Comparison of ENCODE assay signal across 10 mouse cellular contexts in genomic region chr12:31712233-31712632, GRCm38 (mm10). TPM values are rescaled to one million over a fixed set of nuclear protein-coding genes. Genes with fewer than 3 reads are reported as not detected.
DNase-seq lines count a peak whose midpoint lies in the region; ATAC-seq and TF ChIP-seq lines count a peak whose summit lies in the region.
"Had no signal": no experiment of that assay in that cellular context is flagged by ENCODE, and none has a peak within 500 bp of the region (broad histone marks: within the 10 kb centered on the region; RNA-seq: fewer than 3 reads in every experiment).

No protein-coding gene starts in this region.

- no peak overlapping the region for H3K27ac ChIP-seq in forebrain, embryonic 12.5 days
- no peak overlapping the region for H3K27ac ChIP-seq in forebrain, embryonic 10.5 days
- peak overlapping the region; percentile 55 for H3K27ac ChIP-seq in hindbrain, embryonic 13.5 days
- 0 out of 2 replicates have a peak overlapping the region, but pooled peaks have one; percentile 62 for H3K27ac ChIP-seq in neural tube, embryonic 14.5 days (ENCODE audit: low read depth, low read length)
- no peak overlapping the region for H3K27ac ChIP-seq in stomach, postnatal 0 days (replicated peaks)

- peak overlapping the region; percentile 14; the same call in 1 of the 2 replicates for H3K4me3 ChIP-seq in forebrain, embryonic 12.5 days (replicated peaks)
- H3K4me3 ChIP-seq in forebrain, embryonic 10.5 days, result no peak overlapping the region
- H3K4me3 ChIP-seq in hindbrain, embryonic 13.5 days, result peak overlapping the region; percentile 46
- H3K4me3 ChIP-seq in neural tube, embryonic 14.5 days (ENCODE audit: low read depth, low read length), result peak overlapping the region; percentile 41
- H3K4me3 ChIP-seq in stomach, postnatal 0 days (ENCODE audit: low read depth, low read length), result no peak overlapping the region

- H3K9me3 ChIP-seq in forebrain, embryonic 12.5 days, result no peaks in the 10 kb centered on the region
- H3K9me3 ChIP-seq in forebrain, embryonic 10.5 days, result no peaks in the 10 kb centered on the region
- H3K9me3 ChIP-seq in hindbrain, embryonic 13.5 days, result no peaks in the 10 kb centered on the region
- no peaks in the 10 kb centered on the region for H3K9me3 ChIP-seq in neural tube, embryonic 14.5 days (ENCODE audit: control insufficient read depth, low read length)
- no peaks in the 10 kb centered on the region for H3K9me3 ChIP-seq in stomach, postnatal 0 days (ENCODE audit: control insufficient read depth, low read length)

- H3K4me2 ChIP-seq in forebrain, embryonic 12.5 days, result peak overlapping the region; percentile 15
- peak overlapping the region; percentile 60 for H3K4me2 ChIP-seq in hindbrain, embryonic 13.5 days
- H3K4me2 ChIP-seq in neural tube, embryonic 14.5 days (ENCODE audit: low read depth, low read length), result peak overlapping the region; percentile 44
- no peak overlapping the region for H3K4me2 ChIP-seq in stomach, postnatal 0 days (replicated peaks; ENCODE audit: low read depth)

- TF ChIP-seq EP300 in stomach, postnatal 0 days (optimal IDR thresholded peaks at IDR 0.05), result no peak

- no peaks in the 10 kb centered on the region for H3K27me3 ChIP-seq in forebrain, embryonic 12.5 days
- H3K27me3 ChIP-seq in forebrain, embryonic 10.5 days (ENCODE audit: poor library complexity, severe bottlenecking), result no peaks in the 10 kb centered on the region
- H3K27me3 ChIP-seq in hindbrain, embryonic 13.5 days, result no peaks in the 10 kb centered on the region
- no peaks in the 10 kb centered on the region for H3K27me3 ChIP-seq in neural tube, embryonic 14.5 days (ENCODE audit: control insufficient read depth, insufficient read depth, low read length)
- H3K27me3 ChIP-seq in stomach, postnatal 0 days (ENCODE audit: control insufficient read depth, insufficient read depth, low read length), result no peaks in the 10 kb centered on the region

- H3K4me1 ChIP-seq in forebrain, embryonic 12.5 days, result peaks cover 8% of the 10 kb centered on the region
- H3K4me1 ChIP-seq in forebrain, embryonic 10.5 days, result 0 out of 2 replicates have a peak, but pooled peaks cover 4% of the 10 kb centered on the region
- peaks cover 15% of the 10 kb centered on the region for H3K4me1 ChIP-seq in hindbrain, embryonic 13.5 days (replicated peaks)
- peaks cover 9% of the 10 kb centered on the region; the same call in 1 of the 2 replicates for H3K4me1 ChIP-seq in neural tube, embryonic 14.5 days (ENCODE audit: control insufficient read depth, insufficient read depth, low read length)
- H3K4me1 ChIP-seq in stomach, postnatal 0 days (replicated peaks; ENCODE audit: control insufficient read depth, insufficient read depth), result no peaks in the 10 kb centered on the region

- H3K36me3 ChIP-seq in forebrain, embryonic 12.5 days (replicated peaks), result no peaks in the 10 kb centered on the region; the same call in 1 of the 2 replicates
- H3K36me3 ChIP-seq in forebrain, embryonic 10.5 days (replicated peaks), result no peaks in the 10 kb centered on the region
- H3K36me3 ChIP-seq in hindbrain, embryonic 13.5 days, result 0 out of 2 replicates have a peak, but pooled peaks cover 3% of the 10 kb centered on the region
- H3K36me3 ChIP-seq in neural tube, embryonic 14.5 days (ENCODE audit: control insufficient read depth, insufficient read depth, low read length), result peaks cover 2% of the 10 kb centered on the region; the same call in 1 of the 2 replicates
- H3K36me3 ChIP-seq in stomach, postnatal 0 days (ENCODE audit: control insufficient read depth, insufficient read depth, low read length), result no peaks in the 10 kb centered on the region

- ATAC-seq in forebrain, embryonic 12.5 days (ENCODE audit: low FRiP score), result no peak
- peak; percentile 53 for ATAC-seq in hindbrain, embryonic 13.5 days (ENCODE audit: low FRiP score)
- peak; percentile 52; the same call in 1 of the 2 replicates for ATAC-seq in neural tube, embryonic 14.5 days (ENCODE audit: low read depth)
- ATAC-seq in stomach, postnatal 0 days (ENCODE audit: low FRiP score, low TSS enrichment), result no peak
- ATAC-seq: lung, postnatal 0 days had no signal

- WGBS in forebrain, embryonic 12.5 days, result 55% methylated on average over 5 of the region's 5 CpGs
- WGBS in forebrain, embryonic 10.5 days, result 79% methylated on average over 5 of the region's 5 CpGs
- 23% methylated on average over 5 of the region's 5 CpGs for WGBS in hindbrain, embryonic 13.5 days
- WGBS in neural tube, embryonic 14.5 days, result 17% methylated on average over 5 of the region's 5 CpGs
- WGBS in stomach, postnatal 0 days, result 46% methylated on average over 5 of the region's 5 CpGs

- H3K9ac ChIP-seq in forebrain, embryonic 12.5 days, result no peak overlapping the region
- H3K9ac ChIP-seq in hindbrain, embryonic 13.5 days, result peak overlapping the region; percentile 70
- peak overlapping the region; percentile 56 for H3K9ac ChIP-seq in neural tube, embryonic 14.5 days (replicated peaks; ENCODE audit: low read depth, low read length)
- H3K9ac ChIP-seq in stomach, postnatal 0 days (ENCODE audit: low read length), result no peak overlapping the region

- DNase-seq in forebrain, embryonic 10.5 days (ENCODE audit: extremely low spot score, low spot score), result no peak
- DNase-seq in left cerebral cortex, postnatal 14 days (ENCODE audit: low spot score in 2 of 2), result peak; percentile 29 to 45
- DNase-seq in left cerebral cortex, postnatal 36 days (ENCODE audit: low spot score in 2 of 2), result no peak
- DNase-seq in layer of hippocampus, adult 9-10 months (ENCODE audit: low spot score), result no peak
- DNase-seq in stomach, postnatal 0 days (ENCODE audit: low spot score), result no peak
- DNase-seq: kidney, postnatal 14 days had no signal

- intact Hi-C loops in left cerebral cortex, postnatal 14 days (cut with DNase I), result loop anchor here (5.0 to 10.0 kb wide), 2 partner anchors 215 to 337 kb away; no protein-coding TSS in a partner anchor
- intact Hi-C loops in left cerebral cortex, postnatal 36 days (cut with DNase I), result loop anchor here (5.0 kb wide), 1 partner anchor 185 kb away; no protein-coding TSS in a partner anchor

- no peak for TF ChIP-seq CTCF in stomach, postnatal 0 days (IDR thresholded peaks at IDR 0.05; ENCODE audit: low read depth)

RNA-seq across cellular contexts. Expression of gene Gpr22, which starts 1.5 kb away (rescaled TPM):
- 4.2 and 5.9 TPM in 2 replicates for polyA plus RNA-seq in forebrain, embryonic 12.5 days (2016; fragmentation: Nextera tagmentation; extraction: Ambion mirVana)
- polyA plus RNA-seq in forebrain, embryonic 10.5 days (2016; fragmentation: Nextera tagmentation; extraction: Ambion mirVana), result 0.52 and 0.69 TPM in 2 replicates
- 10 to 100 TPM; 43.3 to 45.5 TPM for total RNA-seq in left cerebral cortex, postnatal 14 days (2021)
- total RNA-seq in left cerebral cortex, postnatal 36 days (2021), result 10 to 100 TPM; 49.0 to 49.6 TPM
- polyA plus RNA-seq in hindbrain, embryonic 13.5 days (2015; fragmentation: Nextera tagmentation; extraction: Ambion mirVana), result 16.7 and 17.0 TPM in 2 replicates
- polyA plus RNA-seq in neural tube, embryonic 14.5 days (2014; fragmentation: Nextera tagmentation; extraction: Ambion mirVana), result 29.3 and 32.5 TPM in 2 replicates
- polyA plus RNA-seq in stomach, postnatal 0 days (2015; fragmentation: Nextera tagmentation; extraction: Ambion mirVana), result 1.5 and 1.7 TPM in 2 replicates

RNA-seq across cellular contexts. Expression of gene Cog5, which starts 57.6 kb away (rescaled TPM):
- polyA plus RNA-seq in forebrain, embryonic 12.5 days (2016; fragmentation: Nextera tagmentation; extraction: Ambion mirVana), result 30.2 and 30.8 TPM in 2 replicates
- 23.9 and 26.8 TPM in 2 replicates for polyA plus RNA-seq in forebrain, embryonic 10.5 days (2016; fragmentation: Nextera tagmentation; extraction: Ambion mirVana)
- 10 to 100 TPM; 40.2 to 40.3 TPM for total RNA-seq in left cerebral cortex, postnatal 14 days (2021)
- 10 to 100 TPM; 36.7 to 42.1 TPM for total RNA-seq in left cerebral cortex, postnatal 36 days (2021)
- 32.2 and 34.7 TPM in 2 replicates for polyA plus RNA-seq in hindbrain, embryonic 13.5 days (2015; fragmentation: Nextera tagmentation; extraction: Ambion mirVana)
- polyA plus RNA-seq in neural tube, embryonic 14.5 days (2014; fragmentation: Nextera tagmentation; extraction: Ambion mirVana), result 40.1 and 43.5 TPM in 2 replicates
- 14.4 and 16.1 TPM in 2 replicates for polyA plus RNA-seq in stomach, postnatal 0 days (2015; fragmentation: Nextera tagmentation; extraction: Ambion mirVana)

RNA-seq across cellular contexts. Expression of gene Dus4l, which starts 57.6 kb away (rescaled TPM):
- 7.4 and 9.5 TPM in 2 replicates for polyA plus RNA-seq in forebrain, embryonic 12.5 days (2016; fragmentation: Nextera tagmentation; extraction: Ambion mirVana)
- 10.7 and 10.9 TPM in 2 replicates for polyA plus RNA-seq in forebrain, embryonic 10.5 days (2016; fragmentation: Nextera tagmentation; extraction: Ambion mirVana)
- 10 to 100 TPM in 1 of 2 experiments, 1 to 10 TPM in 1; 8.8 to 10.1 TPM for total RNA-seq in left cerebral cortex, postnatal 14 days (2021)
- total RNA-seq in left cerebral cortex, postnatal 36 days (2021), result 1 to 10 TPM; 6.5 to 8.3 TPM
- polyA plus RNA-seq in hindbrain, embryonic 13.5 days (2015; fragmentation: Nextera tagmentation; extraction: Ambion mirVana), result 6.6 and 6.9 TPM in 2 replicates
- 7.3 and 9.0 TPM in 2 replicates for polyA plus RNA-seq in neural tube, embryonic 14.5 days (2014; fragmentation: Nextera tagmentation; extraction: Ambion mirVana)
- 4.9 and 7.3 TPM in 2 replicates for polyA plus RNA-seq in stomach, postnatal 0 days (2015; fragmentation: Nextera tagmentation; extraction: Ambion mirVana)

Comparison
In these comparisons a context has a peak if more than half of its experiments do, and no peak if none do; other contexts are left out.
1. H3K4me3 ChIP-seq: peak in forebrain, embryonic 12.5 days (single experiment), hindbrain, embryonic 13.5 days (single experiment) and neural tube, embryonic 14.5 days (single experiment); none in forebrain, embryonic 10.5 days (single experiment) and stomach, postnatal 0 days (single experiment).
2. DNase-seq: peak in left cerebral cortex, postnatal 14 days (2 of 2); none in forebrain, embryonic 10.5 days (single experiment), left cerebral cortex, postnatal 36 days (0 of 2), layer of hippocampus, adult 9-10 months (single experiment) and stomach, postnatal 0 days (single experiment).
3. ATAC-seq: peak in hindbrain, embryonic 13.5 days (single experiment) and neural tube, embryonic 14.5 days (single experiment); none in forebrain, embryonic 12.5 days (single experiment) and stomach, postnatal 0 days (single experiment).
4. H3K27ac ChIP-seq: peak in hindbrain, embryonic 13.5 days (single experiment) and neural tube, embryonic 14.5 days (single experiment); none in forebrain, embryonic 12.5 days (single experiment), forebrain, embryonic 10.5 days (single experiment) and stomach, postnatal 0 days (single experiment).
5. H3K9ac ChIP-seq: peak in hindbrain, embryonic 13.5 days (single experiment) and neural tube, embryonic 14.5 days (single experiment); none in forebrain, embryonic 12.5 days (single experiment) and stomach, postnatal 0 days (single experiment).